Mouse (Mus musculus): ENCODE measurements around the gene Ubr4.
"Not testable (repeated sequence)": the region's sequence is repeated elsewhere in the genome, so short reads cannot be mapped to it uniquely, and the experiment has no call there.

Ubr4 gene

DNA sequence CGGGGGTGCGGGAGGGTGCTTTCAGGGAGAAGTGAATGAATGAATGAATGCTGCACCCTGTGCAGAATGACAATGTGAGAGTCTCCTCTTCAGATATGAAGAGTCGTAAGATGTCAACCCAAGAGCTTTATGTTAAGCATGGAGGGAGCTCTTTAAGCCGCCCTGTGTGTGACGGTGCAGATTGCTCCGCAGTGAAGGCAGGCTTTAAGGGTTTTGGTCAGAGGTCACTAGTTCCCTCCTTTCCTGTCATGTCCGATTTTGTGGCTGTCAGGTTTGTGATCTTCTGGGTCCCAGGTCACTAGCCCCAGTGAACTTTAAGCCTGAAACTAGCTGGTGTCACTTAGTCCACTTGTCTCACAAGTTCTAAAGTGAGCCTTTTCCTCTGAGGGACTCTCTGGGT lies 423 bp downstream of the Ubr4 start:
- in situ Hi-C loops (cut with MboI; ENCODE audit: low sequenced_read_pairs): no loop called here

- in situ Hi-C loops (cut with MboI; ENCODE audit: low sequenced_read_pairs): no loop called here
Measured at GRCm38 (mm10) chr4:139357211-139357610, 4.8 kb downstream of the Ubr4 start.

GRCm38 (mm10) chr4:139360761-139361548 lies 8.5 kb downstream of the Ubr4 start:
- in situ Hi-C loops (cut with MboI; ENCODE audit: low sequenced_read_pairs): no loop called here

- in situ Hi-C loops (cut with MboI; ENCODE audit: low sequenced_read_pairs): no loop called here
Measured at GRCm38 (mm10) chr4:139367336-139367735, 14.9 kb downstream of the Ubr4 start.

DNA sequence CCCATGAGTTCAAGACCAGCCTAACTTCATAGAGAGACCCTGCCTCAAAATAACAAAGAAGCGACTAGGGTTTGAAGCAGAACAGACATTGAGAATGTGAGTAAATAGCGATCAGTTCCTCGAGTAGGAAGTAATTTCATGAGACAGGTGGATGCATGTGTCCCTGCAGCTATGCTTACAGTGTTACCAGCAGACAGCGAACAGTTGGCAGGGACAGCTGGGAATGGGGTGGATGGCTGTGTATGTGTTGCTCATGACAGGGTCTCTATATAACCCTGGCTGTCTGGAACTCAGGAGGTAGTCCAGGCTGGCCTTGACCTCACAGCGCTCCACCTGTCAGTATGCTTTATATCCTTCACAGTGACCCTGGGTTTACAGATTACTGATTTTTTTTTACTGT lies 15.6 kb downstream of the Ubr4 start:
- in situ Hi-C loops (cut with MboI; ENCODE audit: low sequenced_read_pairs): no loop called here

DNA sequence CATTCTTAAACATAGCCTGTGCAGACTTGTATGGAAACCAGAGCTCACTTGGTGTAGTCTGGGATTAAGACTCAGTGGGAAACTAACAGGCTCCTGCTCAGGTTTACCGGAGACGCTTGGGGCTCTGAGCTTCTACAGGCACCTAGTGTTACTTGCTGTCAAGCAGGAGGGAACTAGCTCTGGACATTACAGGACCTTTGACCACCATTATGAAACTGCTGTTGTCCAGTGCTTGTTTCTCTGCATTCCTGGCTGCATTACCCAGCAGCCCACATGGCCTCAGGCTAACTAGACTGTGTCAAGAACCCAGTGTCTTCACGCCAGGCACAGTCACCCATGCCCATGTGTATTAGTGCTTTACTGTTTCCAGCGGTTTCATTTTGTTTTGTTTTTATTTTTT lies 20.7 kb downstream of the Ubr4 start:
- in situ Hi-C loops (cut with MboI; ENCODE audit: low sequenced_read_pairs): no loop called here

- in situ Hi-C loops (cut with MboI; ENCODE audit: low sequenced_read_pairs): no loop called here
Measured at GRCm38 (mm10) chr4:139373531-139373930, 21.1 kb downstream of the Ubr4 start.

- in situ Hi-C loops (cut with MboI; ENCODE audit: low sequenced_read_pairs): no loop called here
Measured at GRCm38 (mm10) chr4:139379719-139380118, 27.3 kb downstream of the Ubr4 start.

DNA sequence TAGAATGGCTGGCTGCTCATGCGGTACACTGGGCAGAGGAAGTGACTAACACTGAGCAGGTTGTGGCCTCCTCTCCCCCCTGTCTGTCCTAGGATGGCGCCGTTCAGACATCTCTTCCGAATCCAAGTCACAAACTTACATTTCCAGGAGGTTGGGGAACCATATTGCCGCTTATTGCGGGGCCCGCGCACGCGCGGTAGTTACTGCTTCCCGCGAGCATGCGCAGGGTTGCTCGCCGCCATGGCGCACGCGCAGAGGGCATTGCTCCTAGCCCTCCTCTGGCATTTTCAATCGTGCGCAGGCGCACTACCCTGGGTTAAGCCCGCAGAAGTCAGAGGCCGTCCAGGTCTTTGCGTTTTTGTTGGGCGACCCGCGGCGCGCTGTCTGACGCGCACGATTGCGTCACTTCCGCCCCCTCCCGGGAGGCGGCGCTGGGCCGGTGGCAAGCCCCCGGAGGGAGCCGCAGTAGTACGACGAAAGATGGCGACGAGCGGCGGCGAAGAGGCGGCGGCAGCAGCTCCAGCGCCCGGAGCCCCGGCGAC lies 27.9 kb downstream of the Ubr4 start:
- in situ Hi-C loops (cut with MboI; ENCODE audit: low sequenced_read_pairs): no loop called here

DNA sequence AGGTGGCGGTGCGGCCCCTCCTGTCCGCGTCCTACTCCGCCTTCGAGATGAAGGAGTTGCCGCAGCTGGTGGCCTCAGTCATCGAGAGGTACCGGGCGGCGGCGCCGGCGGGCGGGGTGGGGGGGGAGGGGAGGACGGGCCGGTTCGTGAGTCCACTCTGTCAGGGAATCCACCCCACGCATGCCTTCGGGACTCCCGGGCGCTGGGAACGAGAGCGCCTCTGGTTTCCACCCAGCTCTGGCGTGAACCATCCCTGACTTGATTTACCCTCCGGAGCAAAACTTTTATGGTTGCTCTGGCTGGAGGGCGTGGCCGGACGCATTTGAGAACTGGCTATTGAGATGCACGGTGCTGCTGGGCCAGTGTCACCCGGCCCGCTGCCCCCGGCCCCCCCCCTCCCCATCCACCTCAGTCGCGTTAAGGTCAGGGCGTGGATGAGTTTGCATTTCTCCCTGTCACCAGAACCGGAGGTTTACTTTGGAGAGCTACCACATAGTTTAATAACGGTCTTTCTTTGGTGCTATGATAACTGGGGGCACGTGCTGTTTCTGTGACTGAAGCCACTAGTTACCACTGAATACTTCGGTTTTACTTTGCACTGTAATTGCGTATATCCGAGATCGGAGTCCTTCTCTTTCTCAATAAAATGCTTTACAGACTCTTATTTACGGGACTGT lies 28.5 kb downstream of the Ubr4 start:
- in situ Hi-C loops (cut with MboI; ENCODE audit: low sequenced_read_pairs): no loop called here

DNA sequence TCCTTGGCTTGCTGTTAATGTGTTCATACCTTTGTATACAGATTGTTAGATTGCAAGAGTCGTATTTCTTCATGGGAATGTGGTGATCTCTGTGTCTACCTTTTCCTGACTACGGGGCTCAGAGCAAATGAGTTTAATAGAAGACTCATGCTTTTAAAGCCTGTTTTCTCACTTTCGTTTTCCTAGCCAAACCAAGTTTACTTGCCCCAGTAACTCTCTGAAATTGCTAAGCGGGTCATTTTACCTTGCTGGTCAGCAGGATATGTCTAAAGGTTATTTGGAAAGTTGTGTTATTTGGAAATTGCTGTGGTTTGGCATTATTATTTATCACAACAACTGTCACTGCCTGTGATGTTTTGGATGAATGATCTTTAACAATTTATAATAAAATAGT lies 29.0 kb downstream of the Ubr4 start:
- in situ Hi-C loops (cut with MboI; ENCODE audit: low sequenced_read_pairs): no loop called here

DNA sequence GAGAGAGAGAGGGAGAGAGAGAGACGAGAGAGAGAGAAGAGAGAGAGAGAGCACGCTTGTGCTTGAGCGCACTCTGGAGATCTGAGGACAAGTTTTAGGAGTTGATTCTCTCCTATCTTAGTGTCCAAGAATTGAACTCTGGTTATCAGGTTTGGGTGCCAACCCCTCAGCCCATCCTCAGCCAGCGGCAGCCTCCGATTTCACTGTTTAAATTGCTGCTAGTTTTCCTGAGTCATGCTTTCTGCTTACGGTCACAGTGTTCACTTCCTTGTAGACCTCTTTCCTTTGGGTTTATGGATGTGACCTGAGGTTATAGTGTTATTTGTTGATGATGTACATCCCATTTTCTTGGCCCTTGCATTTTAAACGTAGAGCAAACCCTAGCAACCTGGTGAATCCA lies 29.8 kb downstream of the Ubr4 start:
- in situ Hi-C loops (cut with MboI; ENCODE audit: low sequenced_read_pairs): no loop called here

DNA sequence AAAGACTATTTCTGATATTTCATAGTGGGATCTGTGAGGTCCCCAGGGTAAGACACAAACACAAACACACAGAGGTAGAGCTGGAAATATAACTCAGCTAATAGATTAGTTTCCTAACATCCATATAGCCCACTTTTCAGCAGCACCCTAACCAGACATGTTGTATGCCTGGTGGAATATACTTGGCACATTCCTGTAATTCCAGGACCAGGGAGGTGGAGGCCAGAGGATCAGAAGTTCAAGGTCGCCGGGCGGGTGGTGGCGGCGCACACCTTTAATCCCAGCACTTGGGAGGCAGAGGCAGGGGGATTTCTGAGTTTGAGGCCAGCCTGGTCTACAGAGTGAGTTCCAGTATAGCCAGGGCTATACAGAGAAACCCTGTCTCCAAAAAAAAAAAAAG lies 33.4 kb downstream of the Ubr4 start:
- in situ Hi-C loops (cut with MboI; ENCODE audit: low sequenced_read_pairs): not testable (repeated sequence)

DNA sequence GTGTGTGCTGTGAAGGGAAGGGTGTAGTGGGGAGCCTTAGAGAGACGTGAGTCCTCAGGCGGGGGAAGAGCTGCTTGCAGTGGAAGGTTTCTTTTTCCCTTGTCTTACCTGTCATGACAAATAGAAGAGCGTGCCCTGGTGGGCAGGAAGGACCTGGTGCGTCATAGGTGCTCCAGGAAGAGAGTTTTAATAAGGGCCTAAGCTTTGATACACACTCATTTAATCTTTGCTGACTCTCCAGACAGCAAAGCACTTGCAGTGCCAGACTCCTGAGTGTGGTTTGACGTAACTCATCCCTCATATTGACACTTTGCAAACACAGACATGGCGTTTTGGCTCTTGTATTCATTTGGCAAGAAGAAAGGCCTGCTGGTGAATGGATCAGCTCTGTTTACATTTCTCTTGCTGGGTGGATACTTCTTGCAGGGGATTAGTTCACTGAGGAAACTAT lies 34.5 kb downstream of the Ubr4 start:
- in situ Hi-C loops (cut with MboI; ENCODE audit: low sequenced_read_pairs): no loop called here

DNA sequence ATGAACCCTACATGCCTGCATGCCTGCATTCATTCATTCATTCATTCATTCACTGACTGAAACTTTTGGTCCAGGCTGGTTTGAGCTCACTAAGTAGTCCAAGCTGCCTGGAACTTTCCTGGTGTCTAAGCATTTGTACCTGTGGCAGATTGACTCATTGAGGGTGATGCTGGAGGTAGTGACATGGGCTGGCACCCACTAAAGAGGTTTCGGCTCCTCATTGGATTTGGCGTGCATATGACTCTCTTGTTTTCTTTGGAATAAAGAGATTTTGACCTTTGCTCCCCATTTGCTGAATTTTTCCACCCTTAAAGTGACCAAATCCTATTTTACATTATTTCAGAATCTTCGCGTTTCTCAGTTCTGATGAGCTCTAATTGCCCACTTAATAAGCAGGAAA lies 37.1 kb downstream of the Ubr4 start:
- in situ Hi-C loops (cut with MboI; ENCODE audit: low sequenced_read_pairs): no loop called here

DNA sequence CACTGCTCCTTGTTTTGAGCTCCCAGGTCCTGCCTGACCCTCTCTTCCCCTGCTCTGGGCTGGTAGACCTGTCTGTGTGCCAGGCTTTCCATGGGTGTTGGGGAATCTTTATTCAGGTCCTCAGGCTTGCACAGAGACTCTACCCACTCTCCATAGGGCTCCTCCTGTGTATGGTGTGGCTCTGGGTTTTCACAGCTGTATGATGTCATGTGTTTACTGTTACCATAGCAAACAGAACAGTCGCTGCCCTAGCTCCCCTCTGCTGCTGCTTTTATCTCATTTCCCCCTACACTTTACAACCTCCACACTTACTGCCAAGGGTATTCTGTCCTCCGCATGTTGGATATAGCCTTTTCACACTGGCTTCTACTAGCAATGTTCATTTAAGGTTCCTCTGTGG lies 43.0 kb downstream of the Ubr4 start:
- in situ Hi-C loops (cut with MboI; ENCODE audit: low sequenced_read_pairs): no loop called here

GRCm38 (mm10) chr4:139400487-139400886 lies 48.1 kb downstream of the Ubr4 start:
- in situ Hi-C loops (cut with MboI; ENCODE audit: low sequenced_read_pairs): no loop called here

DNA sequence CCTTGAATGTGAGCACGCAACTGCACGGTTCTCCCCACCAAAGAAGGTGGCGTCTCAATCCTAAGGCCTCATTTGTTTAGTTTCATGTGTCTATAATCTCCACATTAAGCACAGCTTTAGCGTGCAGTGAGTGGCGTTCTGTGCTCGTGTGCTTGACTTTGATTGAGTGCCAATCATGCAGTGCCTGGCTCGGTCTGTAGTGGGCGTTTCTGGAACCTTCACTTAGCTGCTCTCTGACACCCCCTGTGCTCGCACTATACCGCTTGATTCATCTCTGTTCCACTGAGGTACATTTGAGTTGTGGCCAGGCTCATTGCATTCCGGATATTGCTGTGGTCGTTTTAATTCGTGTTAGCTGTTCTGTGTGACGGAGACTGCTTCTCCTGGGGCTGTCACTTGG lies 50.8 kb downstream of the Ubr4 start:
- in situ Hi-C loops (cut with MboI; ENCODE audit: low sequenced_read_pairs): no loop called here

GRCm38 (mm10) chr4:139411351-139411750 lies 58.9 kb downstream of the Ubr4 start:
- in situ Hi-C loops (cut with MboI; ENCODE audit: low sequenced_read_pairs): no loop called here

DNA sequence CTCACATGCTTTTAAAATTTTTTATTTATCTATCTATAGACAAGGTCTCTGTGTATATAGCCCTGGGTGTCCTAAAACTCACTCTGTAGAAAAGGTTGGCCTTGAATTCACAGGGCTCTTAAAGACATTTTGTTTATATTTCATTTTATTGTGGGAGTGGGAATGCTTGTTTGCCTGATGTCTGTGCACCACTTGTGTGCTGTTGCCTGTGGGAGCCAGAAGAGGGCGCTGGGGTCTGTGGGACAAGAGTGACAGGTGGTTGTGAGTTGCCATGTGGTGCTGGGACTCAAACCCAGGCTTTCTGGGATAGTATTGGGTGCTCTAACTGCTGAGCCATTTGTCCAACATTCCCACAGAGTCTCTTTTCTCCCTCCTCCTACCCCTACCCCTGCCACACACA lies 65.5 kb downstream of the Ubr4 start:
- in situ Hi-C loops (cut with MboI; ENCODE audit: low sequenced_read_pairs): no loop called here

GRCm38 (mm10) chr4:139421621-139422020 lies 69.2 kb downstream of the Ubr4 start:
- in situ Hi-C loops (cut with MboI; ENCODE audit: low sequenced_read_pairs): no loop called here

DNA sequence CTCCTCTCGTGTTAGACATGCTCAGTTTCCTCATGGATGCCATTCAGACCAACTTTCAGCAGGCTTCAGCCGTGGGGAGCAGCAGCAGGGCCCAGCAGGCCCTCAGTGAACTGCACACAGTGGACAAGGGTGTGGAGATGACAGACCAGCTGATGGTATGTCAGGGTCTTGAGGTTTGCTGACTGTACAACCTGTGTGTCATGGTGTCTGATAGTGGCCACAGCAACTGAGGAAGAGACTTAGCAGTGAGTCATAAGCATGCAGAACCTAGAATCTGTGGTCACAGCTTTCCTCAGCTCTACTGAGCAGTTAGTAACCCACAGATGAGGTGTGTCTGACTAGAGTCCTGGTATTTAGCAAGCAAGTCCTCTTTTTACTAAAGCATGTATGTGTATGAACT lies 70.0 kb downstream of the Ubr4 start:
- in situ Hi-C loops (cut with MboI; ENCODE audit: low sequenced_read_pairs): no loop called here

Data from CH12F3 (cell line).